ENCODE assay signal across 8 mouse cellular contexts in the genomic region with DNA sequence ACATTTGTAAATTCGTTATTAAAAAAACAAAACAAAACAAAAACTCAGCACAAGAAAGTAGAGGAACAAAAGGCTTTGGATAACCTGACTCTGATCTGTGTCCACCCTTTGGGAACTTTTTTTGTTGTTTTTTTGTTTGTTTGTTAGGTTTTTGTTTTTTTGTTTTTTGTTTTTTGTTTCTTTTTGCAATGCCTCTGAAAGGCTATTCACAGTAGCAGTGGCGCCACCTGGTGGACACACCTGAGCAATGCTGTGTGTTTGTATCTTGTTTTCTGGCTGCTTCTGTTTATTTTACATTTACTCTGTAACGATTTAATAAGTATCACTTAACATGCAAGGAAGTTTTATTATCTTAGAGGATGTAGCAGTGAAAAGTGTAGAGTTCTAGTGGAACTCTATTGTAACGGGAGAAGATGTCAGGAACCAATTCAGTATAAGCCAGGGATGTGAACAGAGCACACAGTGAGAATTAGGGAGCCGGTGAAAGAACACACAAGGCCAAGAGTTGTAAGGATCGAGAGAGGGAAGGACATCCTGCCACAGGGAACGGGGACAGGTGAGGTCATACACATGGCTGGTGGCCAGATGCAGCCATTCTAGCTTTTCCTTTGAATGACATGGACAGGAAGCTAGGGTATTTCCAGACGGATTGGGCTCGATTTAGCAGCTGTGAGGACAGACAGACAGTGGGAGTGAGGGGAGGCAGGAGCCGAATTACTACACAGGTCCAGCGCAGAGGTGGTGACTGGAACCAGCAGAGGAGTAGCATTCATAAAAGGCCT. TPM values are rescaled to one million over a fixed set of nuclear protein-coding genes. Genes with fewer than 3 reads are reported as not detected.
DNase-seq lines count a peak whose midpoint lies in the region; ATAC-seq and TF ChIP-seq lines count a peak whose summit lies in the region.

No protein-coding gene starts in this region.

- H3K27ac ChIP-seq in liver, adult 2 months (replicated peaks; ENCODE audit: insufficient read depth, low read depth, low read length), result no peak overlapping the region; the same call in 1 of the 2 replicates
- H3K27ac ChIP-seq in liver, embryonic 11.5 days (ENCODE audit: low read depth, low read length), result no peak overlapping the region
- no peak overlapping the region for H3K27ac ChIP-seq in forebrain, embryonic 15.5 days (replicated peaks)
- no peak overlapping the region for H3K27ac ChIP-seq in hindbrain, embryonic 16.5 days (ENCODE audit: low read depth, low read length)
- no peak overlapping the region for H3K27ac ChIP-seq in limb, embryonic 10.5 days
- no peak overlapping the region for H3K27ac ChIP-seq in stomach, embryonic 14.5 days (ENCODE audit: low read length)

- 32% methylated on average over 11 of the region's 11 CpGs for WGBS in liver, adult 2 months
- 54% methylated on average over 11 of the region's 11 CpGs for WGBS in liver, embryonic 11.5 days
- WGBS in forebrain, embryonic 15.5 days, result 59% methylated on average over 11 of the region's 11 CpGs
- WGBS in hindbrain, embryonic 16.5 days, result 58% methylated on average over 11 of the region's 11 CpGs
- WGBS in limb, embryonic 10.5 days, result 64% methylated on average over 11 of the region's 11 CpGs
- 59% methylated on average over 11 of the region's 11 CpGs for WGBS in stomach, embryonic 14.5 days

- no peak for ATAC-seq in liver, embryonic 11.5 days (replicated peaks; ENCODE audit: low FRiP score)
- ATAC-seq in forebrain, embryonic 15.5 days (replicated peaks), result no peak
- no peak for ATAC-seq in hindbrain, embryonic 16.5 days
- ATAC-seq in monocyte, adult 5-6 weeks (replicated peaks; ENCODE audit: insufficient number of reproducible peaks, low FRiP score, low TSS enrichment, poor library complexity, severe bottlenecking), result 0 out of 2 replicates have a peak, but pooled peaks have one; percentile 32
- no peak for ATAC-seq in stomach, embryonic 14.5 days (ENCODE audit: insufficient number of reproducible peaks, insufficient read depth, low FRiP score, low read depth)

- peaks cover 11% of the 10 kb centered on the region; the same call in 1 of the 2 replicates for H3K36me3 ChIP-seq in liver, adult 2 months (ENCODE audit: control insufficient read depth, insufficient read depth, low read length)
- H3K36me3 ChIP-seq in liver, embryonic 11.5 days (ENCODE audit: control insufficient read depth, insufficient read depth, low read length), result no peaks in the 10 kb centered on the region
- no peaks in the 10 kb centered on the region for H3K36me3 ChIP-seq in forebrain, embryonic 15.5 days
- no peaks in the 10 kb centered on the region for H3K36me3 ChIP-seq in hindbrain, embryonic 16.5 days (ENCODE audit: control insufficient read depth, insufficient read depth, low read length)
- 0 out of 2 replicates have a peak, but pooled peaks cover 5% of the 10 kb centered on the region for H3K36me3 ChIP-seq in limb, embryonic 10.5 days
- H3K36me3 ChIP-seq in stomach, embryonic 14.5 days (ENCODE audit: control insufficient read depth, insufficient read depth, low read length), result no peaks in the 10 kb centered on the region

- no peaks in the 10 kb centered on the region for H3K79me2 ChIP-seq in liver, adult 2 months (ENCODE audit: control insufficient read depth, insufficient read depth, low read length)

- H3K4me2 ChIP-seq in liver, embryonic 11.5 days, result no peak overlapping the region
- H3K4me2 ChIP-seq in forebrain, embryonic 15.5 days (replicated peaks), result peak overlapping the region; percentile 74
- peak overlapping the region; percentile 91 for H3K4me2 ChIP-seq in hindbrain, embryonic 16.5 days (ENCODE audit: low read length)
- 0 out of 2 replicates have a peak overlapping the region, but pooled peaks have one; percentile 1 for H3K4me2 ChIP-seq in stomach, embryonic 14.5 days (replicated peaks; ENCODE audit: low read depth, low read length)

- peak overlapping the region; percentile 22; the same call in 1 of the 2 replicates for H3K9ac ChIP-seq in liver, adult 2 months (ENCODE audit: low read depth, low read length)
- no peak overlapping the region for H3K9ac ChIP-seq in liver, embryonic 11.5 days (ENCODE audit: low read depth, low read length)
- H3K9ac ChIP-seq in forebrain, embryonic 15.5 days (replicated peaks), result no peak overlapping the region
- H3K9ac ChIP-seq in hindbrain, embryonic 16.5 days (ENCODE audit: low read depth, low read length), result no peak overlapping the region
- H3K9ac ChIP-seq in stomach, embryonic 14.5 days (replicated peaks; ENCODE audit: low read depth, low read length), result no peak overlapping the region

- H3K4me3 ChIP-seq in liver, adult 2 months (ENCODE audit: insufficient read depth, low read depth, low read length), result peak overlapping the region; percentile 6
- H3K4me3 ChIP-seq in liver, embryonic 11.5 days (ENCODE audit: low read depth, low read length), result no peak overlapping the region
- peak overlapping the region; percentile 50 for H3K4me3 ChIP-seq in forebrain, embryonic 15.5 days
- H3K4me3 ChIP-seq in hindbrain, embryonic 16.5 days (ENCODE audit: low read length), result no peak overlapping the region
- no peak overlapping the region for H3K4me3 ChIP-seq in limb, embryonic 10.5 days
- H3K4me3 ChIP-seq in stomach, embryonic 14.5 days (ENCODE audit: low read depth, low read length), result no peak overlapping the region

- H3K27me3 ChIP-seq in liver, adult 2 months (ENCODE audit: control insufficient read depth, insufficient read depth, low read length), result no peaks in the 10 kb centered on the region
- peaks cover 45% of the 10 kb centered on the region for H3K27me3 ChIP-seq in liver, embryonic 11.5 days (replicated peaks; ENCODE audit: control insufficient read depth, insufficient read depth, low read length)
- no peaks in the 10 kb centered on the region for H3K27me3 ChIP-seq in forebrain, embryonic 15.5 days
- no peaks in the 10 kb centered on the region for H3K27me3 ChIP-seq in hindbrain, embryonic 16.5 days (replicated peaks; ENCODE audit: control insufficient read depth, insufficient read depth, low read length)
- peaks cover 54% of the 10 kb centered on the region for H3K27me3 ChIP-seq in limb, embryonic 10.5 days (ENCODE audit: low read depth, poor library complexity, severe bottlenecking)
- peaks cover 10% of the 10 kb centered on the region; the same call in 1 of the 2 replicates for H3K27me3 ChIP-seq in stomach, embryonic 14.5 days (ENCODE audit: control insufficient read depth, insufficient read depth, low read length)

- peak; percentile 76 for TF ChIP-seq CTCF in liver, adult 2 months (IDR thresholded peaks at IDR 0.05; ENCODE audit: low read depth, low read length)

- H3K9me3 ChIP-seq in liver, embryonic 11.5 days (ENCODE audit: control insufficient read depth, low read length), result no peaks in the 10 kb centered on the region
- H3K9me3 ChIP-seq in forebrain, embryonic 15.5 days, result no peaks in the 10 kb centered on the region
- no peaks in the 10 kb centered on the region for H3K9me3 ChIP-seq in hindbrain, embryonic 16.5 days (ENCODE audit: control insufficient read depth, low read length)
- H3K9me3 ChIP-seq in limb, embryonic 10.5 days (replicated peaks), result no peaks in the 10 kb centered on the region
- no peaks in the 10 kb centered on the region for H3K9me3 ChIP-seq in stomach, embryonic 14.5 days (ENCODE audit: control insufficient read depth, low read depth, low read length)

- H3K4me1 ChIP-seq in liver, adult 2 months (ENCODE audit: control insufficient read depth, insufficient read depth, low read length), result peaks cover 13% of the 10 kb centered on the region
- no peaks in the 10 kb centered on the region for H3K4me1 ChIP-seq in liver, embryonic 11.5 days (replicated peaks; ENCODE audit: control insufficient read depth, insufficient read depth, low read length)
- H3K4me1 ChIP-seq in forebrain, embryonic 15.5 days, result peaks cover 59% of the 10 kb centered on the region
- H3K4me1 ChIP-seq in hindbrain, embryonic 16.5 days (ENCODE audit: control insufficient read depth, insufficient read depth, low read depth, low read length), result peaks cover 21% of the 10 kb centered on the region
- H3K4me1 ChIP-seq in limb, embryonic 10.5 days, result peaks cover 23% of the 10 kb centered on the region
- H3K4me1 ChIP-seq in stomach, embryonic 14.5 days (ENCODE audit: control insufficient read depth, insufficient read depth, low read length), result no peaks in the 10 kb centered on the region

- TF ChIP-seq POLR2A in liver, adult 2 months (IDR thresholded peaks at IDR 0.05; ENCODE audit: extremely low read depth, insufficient read depth, low read length), result no peak

- peak; percentile 58 for DNase-seq in liver, adult 2 months (ENCODE audit: extremely low read depth, low read depth, low spot score)
- DNase-seq in liver, embryonic 11.5 days (ENCODE audit: low spot score), result no peak
- peak; percentile 56 for DNase-seq in c-Kit-positive CD71-positive TER-119-positive erythroid progenitor cells, embryonic 14.5 days (ENCODE audit: low spot score)
- peak; percentile 82 for DNase-seq in limb, embryonic 10.5 days (ENCODE audit: low spot score)

RNA-seq across cellular contexts. Expression of a gene that starts 2.4 kb away (rescaled TPM):
- 38.2 and 125 TPM in 2 replicates for total RNA-seq in liver, adult 2 months (2014; rRNA removed)
- polyA plus RNA-seq in liver, adult 2 months (2012; rRNA removed), result 1.6 and 3.9 TPM in 2 replicates
- polyA plus RNA-seq in liver, embryonic 11.5 days (2014; fragmentation: Nextera tagmentation; extraction: Ambion mirVana), result 0.94 and 1.3 TPM in 2 replicates
- 39.2 and 42.1 TPM in 2 replicates for polyA plus RNA-seq in forebrain, embryonic 15.5 days (2015; fragmentation: Nextera tagmentation; extraction: Ambion mirVana)
- polyA plus RNA-seq in hindbrain, embryonic 16.5 days (2015; fragmentation: Nextera tagmentation; extraction: Ambion mirVana), result 13.3 and 14.0 TPM in 2 replicates
- polyA plus RNA-seq in limb, embryonic 10.5 days (2016; fragmentation: Nextera tagmentation; extraction: Ambion mirVana), result 3.1 and 6.0 TPM in 2 replicates
- total RNA-seq in monocyte, adult 5-6 weeks (2017), result 6.7 to 7.3 TPM (median 7.1 TPM) in 3 replicates
- 2.4 TPM in 2 replicates for polyA plus RNA-seq in stomach, embryonic 14.5 days (2014; fragmentation: Nextera tagmentation; extraction: Ambion mirVana)

RNA-seq across cellular contexts. Expression of a gene that starts 6.7 kb away (rescaled TPM):
- 3.7 and 5.1 TPM in 2 replicates for total RNA-seq in liver, adult 2 months (2014; rRNA removed)
- 0.57 and 0.72 TPM in 2 replicates for polyA plus RNA-seq in liver, adult 2 months (2012; rRNA removed)
- polyA plus RNA-seq in liver, embryonic 11.5 days (2014; fragmentation: Nextera tagmentation; extraction: Ambion mirVana), result 5.4 and 7.2 TPM in 2 replicates
- polyA plus RNA-seq in forebrain, embryonic 15.5 days (2015; fragmentation: Nextera tagmentation; extraction: Ambion mirVana), result 42.5 and 44.4 TPM in 2 replicates
- polyA plus RNA-seq in hindbrain, embryonic 16.5 days (2015; fragmentation: Nextera tagmentation; extraction: Ambion mirVana), result 32.3 and 34.5 TPM in 2 replicates
- 4.0 and 8.2 TPM in 2 replicates for polyA plus RNA-seq in limb, embryonic 10.5 days (2016; fragmentation: Nextera tagmentation; extraction: Ambion mirVana)
- 53.3 to 72.4 TPM (median 55.1 TPM) in 3 replicates for total RNA-seq in monocyte, adult 5-6 weeks (2017)
- 9.2 and 11.1 TPM in 2 replicates for polyA plus RNA-seq in stomach, embryonic 14.5 days (2014; fragmentation: Nextera tagmentation; extraction: Ambion mirVana)

Comparison
In these comparisons a context has a peak if more than half of its experiments do, and no peak if none do; other contexts are left out.
1. H3K4me3 ChIP-seq: peak in liver, adult 2 months (single experiment) and forebrain, embryonic 15.5 days (single experiment); none in liver, embryonic 11.5 days (single experiment), hindbrain, embryonic 16.5 days (single experiment), limb, embryonic 10.5 days (single experiment) and stomach, embryonic 14.5 days (single experiment).